Mouse (Mus musculus): ENCODE results near the gene Alg9. TPM values are rescaled to one million over a fixed set of nuclear protein-coding genes. Genes with fewer than 3 reads are reported as not detected.
A peak's percentile ranks its signal among the peaks of the same experiment; 100 is the strongest.

Alg9 gene
- polyA plus RNA-seq, 1 experiment from 2014 or later = 54.1 TPM

DNA sequence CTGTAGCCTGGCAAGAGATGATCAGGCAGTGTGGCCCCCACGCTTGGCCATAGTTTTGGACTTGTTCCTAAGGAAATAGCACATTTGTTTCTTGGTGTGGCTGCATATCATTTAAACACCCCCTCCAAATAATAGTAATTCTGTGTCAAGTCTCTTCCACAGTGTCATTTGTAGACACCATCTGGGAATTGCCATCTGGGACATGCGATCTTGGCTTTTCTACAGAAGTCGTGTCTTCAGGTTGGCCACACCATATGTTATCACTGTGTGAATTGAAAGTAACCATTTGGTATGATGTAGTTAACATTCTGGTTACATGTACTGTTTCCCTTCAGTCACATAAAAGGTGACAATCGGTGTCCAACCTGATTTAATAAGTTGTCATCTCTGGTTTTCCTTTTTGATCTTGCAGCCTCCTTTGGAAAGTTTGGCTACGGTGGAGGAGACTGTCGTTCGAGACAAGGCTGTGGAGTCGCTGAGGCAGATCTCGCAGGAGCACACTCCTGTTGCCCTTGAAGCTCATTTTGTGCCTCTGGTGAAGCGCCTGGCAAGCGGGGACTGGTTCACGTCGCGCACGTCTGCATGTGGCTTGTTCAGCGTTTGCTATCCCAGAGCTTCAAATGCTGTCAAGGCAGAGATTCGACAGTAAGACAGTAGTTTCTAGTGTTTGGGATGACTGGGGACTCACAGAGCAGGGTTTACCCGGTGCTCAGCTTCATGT is 86.5 kb downstream of the Alg9 start:
- Histone ChIP-seq H3K27me3 (replicated peaks; ENCODE audit: control insufficient read depth, insufficient read depth, low read length) (no peaks in the 10 kb centered on the region), H3K4me3 (replicated peaks; ENCODE audit: low read length) (no peak overlapping the region), H3K9ac (replicated peaks; ENCODE audit: low read depth, low read length) (no peak overlapping the region), H3K27ac (ENCODE audit: low read length) (peak overlapping the region; percentile 82), H3K4me2 (ENCODE audit: low read length) (peak overlapping the region; percentile 12; the same call in 1 of the 2 replicates), H3K9me3 (ENCODE audit: control insufficient read depth, low read length) (no peaks in the 10 kb centered on the region), H3K36me3 (ENCODE audit: control insufficient read depth, insufficient read depth) (peaks cover 3% of the 10 kb centered on the region; the same call in 1 of the 2 replicates), H3K4me1 (replicated peaks; ENCODE audit: control insufficient read depth, insufficient read depth, low read length) (peaks cover 21% of the 10 kb centered on the region)
- 65% methylated on average over 18 of the region's 18 CpGs for WGBS
- peak; percentile 43 for ATAC-seq

DNA sequence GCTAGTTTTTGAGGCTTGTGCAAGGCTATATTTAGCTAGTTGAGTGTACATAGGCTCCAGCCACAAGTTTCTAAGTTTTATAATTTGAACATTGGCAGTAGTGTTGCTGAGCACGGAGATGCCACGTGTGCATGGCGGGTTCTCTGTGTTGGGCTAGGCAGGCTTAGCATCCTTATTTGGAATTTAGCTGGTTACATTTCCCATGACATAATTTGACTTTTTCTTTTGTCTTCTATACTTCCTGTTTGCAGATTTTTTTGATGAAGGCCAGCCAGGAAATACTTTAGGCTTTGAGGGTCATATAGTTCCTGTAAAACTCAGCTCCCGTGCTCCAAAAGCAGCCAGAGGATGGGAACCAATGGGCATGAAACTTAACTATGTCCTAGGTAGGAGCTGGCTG is 89.0 kb downstream of the Alg9 start:
- H3K9ac ChIP-seq (replicated peaks; ENCODE audit: low read depth, low read length) = no peak overlapping the region
- peaks cover 14% of the 10 kb centered on the region for H3K36me3 ChIP-seq (ENCODE audit: control insufficient read depth, insufficient read depth)
- no peak for ATAC-seq
- no peaks in the 10 kb centered on the region for H3K27me3 ChIP-seq (replicated peaks; ENCODE audit: control insufficient read depth, insufficient read depth, low read length)
- no peak overlapping the region for H3K4me2 ChIP-seq (ENCODE audit: low read length)
- H3K4me1 ChIP-seq (replicated peaks; ENCODE audit: control insufficient read depth, insufficient read depth, low read length) = peaks cover 14% of the 10 kb centered on the region
- 90% methylated on average over 4 of the region's 4 CpGs for WGBS
- no peak overlapping the region for H3K4me3 ChIP-seq (replicated peaks; ENCODE audit: low read length)
- H3K27ac ChIP-seq (ENCODE audit: low read length) = no peak overlapping the region
- no peaks in the 10 kb centered on the region for H3K9me3 ChIP-seq (ENCODE audit: control insufficient read depth, low read length)

DNA sequence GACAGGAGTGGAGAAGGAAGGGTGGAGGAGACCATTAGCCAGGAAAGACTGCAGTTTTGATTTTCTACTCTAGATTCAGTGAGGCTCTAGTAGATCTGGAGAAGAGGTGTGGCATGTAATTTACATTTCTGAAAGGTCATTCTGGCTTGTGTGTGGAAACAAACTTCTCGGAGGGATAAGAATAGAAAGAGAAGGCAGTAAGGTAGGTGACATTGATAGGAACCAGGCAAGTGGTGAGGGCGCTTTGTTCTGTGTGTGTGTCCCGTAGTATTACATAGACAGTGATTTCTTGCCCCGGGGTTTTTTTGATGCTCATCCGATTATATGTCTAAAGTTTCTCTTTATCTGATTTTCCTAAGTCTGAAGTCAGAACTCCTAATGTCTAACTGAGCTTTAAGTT is 90.1 kb downstream of the Alg9 start:
- H3K9ac ChIP-seq (replicated peaks; ENCODE audit: low read depth, low read length) = no peak overlapping the region
- H3K27ac ChIP-seq (ENCODE audit: low read length) = no peak overlapping the region
- no peak for ATAC-seq
- H3K36me3 ChIP-seq (ENCODE audit: control insufficient read depth, insufficient read depth) = peaks cover 16% of the 10 kb centered on the region
- no peak overlapping the region for H3K4me2 ChIP-seq (ENCODE audit: low read length)
- H3K4me1 ChIP-seq (replicated peaks; ENCODE audit: control insufficient read depth, insufficient read depth, low read length) = peaks cover 14% of the 10 kb centered on the region
- no peak overlapping the region for H3K4me3 ChIP-seq (replicated peaks; ENCODE audit: low read length)
- no peaks in the 10 kb centered on the region for H3K27me3 ChIP-seq (replicated peaks; ENCODE audit: control insufficient read depth, insufficient read depth, low read length)
- no peaks in the 10 kb centered on the region for H3K9me3 ChIP-seq (ENCODE audit: control insufficient read depth, low read length)
- 95% methylated on average over 5 of the region's 5 CpGs for WGBS

DNA sequence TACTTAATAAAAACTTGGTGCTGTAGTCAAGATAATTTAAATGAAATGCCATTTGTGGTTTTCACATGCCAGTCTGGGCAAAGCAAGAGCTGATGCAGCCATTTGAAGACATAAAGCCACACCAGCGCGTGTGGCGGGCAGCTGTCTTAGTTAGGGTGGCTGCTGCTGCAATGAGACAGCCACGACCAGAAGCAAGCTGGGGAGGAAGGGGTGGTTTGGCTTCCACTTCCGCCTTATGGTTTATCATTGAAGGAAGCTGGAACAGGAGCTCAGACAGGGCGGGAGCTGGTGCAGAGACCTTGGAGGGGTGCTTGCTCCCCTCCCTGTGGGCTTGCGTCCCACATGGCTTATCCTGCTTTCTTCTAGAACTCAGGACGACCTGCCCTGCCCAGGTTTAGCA is 91.0 kb downstream of the Alg9 start:
- no peak overlapping the region for H3K4me2 ChIP-seq (ENCODE audit: low read length)
- no peak for ATAC-seq
- H3K4me3 ChIP-seq (replicated peaks; ENCODE audit: low read length) = no peak overlapping the region
- no peak overlapping the region for H3K9ac ChIP-seq (replicated peaks; ENCODE audit: low read depth, low read length)
- 69% methylated on average over 8 of the region's 8 CpGs for WGBS
- peaks cover 21% of the 10 kb centered on the region for H3K36me3 ChIP-seq (ENCODE audit: control insufficient read depth, insufficient read depth)
- H3K27me3 ChIP-seq (replicated peaks; ENCODE audit: control insufficient read depth, insufficient read depth, low read length) = no peaks in the 10 kb centered on the region
- H3K4me1 ChIP-seq (replicated peaks; ENCODE audit: control insufficient read depth, insufficient read depth, low read length) = peaks cover 8% of the 10 kb centered on the region
- no peak overlapping the region for H3K27ac ChIP-seq (ENCODE audit: low read length)
- H3K9me3 ChIP-seq (ENCODE audit: control insufficient read depth, low read length) = no peaks in the 10 kb centered on the region

DNA sequence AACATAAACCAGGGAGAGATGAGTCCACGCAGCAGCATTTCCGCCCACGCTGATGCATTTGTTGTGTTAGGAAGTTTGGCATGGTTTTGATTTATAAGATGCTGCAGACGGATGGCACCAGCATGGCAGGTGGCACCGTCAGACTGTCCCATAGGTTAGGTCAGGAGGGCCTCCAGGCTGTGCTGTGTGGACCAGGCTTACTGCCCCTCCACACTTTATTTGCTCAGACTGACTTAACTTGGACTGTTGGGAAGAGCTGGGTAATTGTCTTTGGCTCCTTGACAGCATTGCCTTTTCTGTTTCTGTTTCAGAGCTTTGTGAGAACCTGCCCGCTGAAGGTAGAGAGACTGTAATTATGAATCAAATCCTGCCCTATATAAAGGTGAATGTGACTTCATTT is 92.2 kb downstream of the Alg9 start:
- WGBS = 84% methylated on average over 6 of the region's 6 CpGs
- H3K9me3 ChIP-seq (ENCODE audit: control insufficient read depth, low read length) = no peaks in the 10 kb centered on the region
- H3K36me3 ChIP-seq (ENCODE audit: control insufficient read depth, insufficient read depth) = peaks cover 21% of the 10 kb centered on the region
- no peak overlapping the region for H3K9ac ChIP-seq (replicated peaks; ENCODE audit: low read depth, low read length)
- no peak for ATAC-seq
- no peak overlapping the region for H3K4me2 ChIP-seq (ENCODE audit: low read length)
- no peak overlapping the region for H3K4me3 ChIP-seq (replicated peaks; ENCODE audit: low read length)
- H3K27ac ChIP-seq (ENCODE audit: low read length) = no peak overlapping the region
- H3K27me3 ChIP-seq (replicated peaks; ENCODE audit: control insufficient read depth, insufficient read depth, low read length) = no peaks in the 10 kb centered on the region
- peaks cover under 1% of the 10 kb centered on the region for H3K4me1 ChIP-seq (replicated peaks; ENCODE audit: control insufficient read depth, insufficient read depth, low read length)

DNA sequence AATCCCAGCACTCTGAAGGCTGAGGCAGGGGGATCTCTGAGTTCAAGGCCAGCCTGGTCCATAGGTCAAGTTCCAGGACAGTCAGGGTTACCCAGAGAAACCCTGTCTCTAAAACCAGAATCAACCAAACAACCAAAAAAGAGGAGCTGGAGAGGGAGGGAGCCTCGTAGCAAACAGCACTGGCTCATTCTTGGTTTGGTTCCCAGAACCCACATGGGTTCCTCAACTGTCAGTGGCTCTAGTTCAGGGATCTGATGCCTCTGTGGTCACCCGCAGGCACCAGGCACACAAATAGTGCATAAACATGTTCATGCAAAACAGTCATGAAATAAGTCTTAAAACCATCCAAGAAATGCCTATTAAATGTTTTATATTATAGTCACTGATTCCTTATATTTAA is 93.4 kb downstream of the Alg9 start:
- no peak overlapping the region for H3K9ac ChIP-seq (replicated peaks; ENCODE audit: low read depth, low read length)
- H3K27ac ChIP-seq (ENCODE audit: low read length) = no peak overlapping the region
- H3K4me3 ChIP-seq (replicated peaks; ENCODE audit: low read length) = no peak overlapping the region
- peaks cover 18% of the 10 kb centered on the region for H3K36me3 ChIP-seq (ENCODE audit: control insufficient read depth, insufficient read depth)
- H3K4me1 ChIP-seq (replicated peaks; ENCODE audit: control insufficient read depth, insufficient read depth, low read length) = no peaks in the 10 kb centered on the region
- H3K4me2 ChIP-seq (ENCODE audit: low read length) = no peak overlapping the region
- no peaks in the 10 kb centered on the region for H3K27me3 ChIP-seq (replicated peaks; ENCODE audit: control insufficient read depth, insufficient read depth, low read length)
- no peak for ATAC-seq
- WGBS = 70% methylated on average over 2 of the region's 2 CpGs
- H3K9me3 ChIP-seq (ENCODE audit: control insufficient read depth, low read length) = no peaks in the 10 kb centered on the region

DNA sequence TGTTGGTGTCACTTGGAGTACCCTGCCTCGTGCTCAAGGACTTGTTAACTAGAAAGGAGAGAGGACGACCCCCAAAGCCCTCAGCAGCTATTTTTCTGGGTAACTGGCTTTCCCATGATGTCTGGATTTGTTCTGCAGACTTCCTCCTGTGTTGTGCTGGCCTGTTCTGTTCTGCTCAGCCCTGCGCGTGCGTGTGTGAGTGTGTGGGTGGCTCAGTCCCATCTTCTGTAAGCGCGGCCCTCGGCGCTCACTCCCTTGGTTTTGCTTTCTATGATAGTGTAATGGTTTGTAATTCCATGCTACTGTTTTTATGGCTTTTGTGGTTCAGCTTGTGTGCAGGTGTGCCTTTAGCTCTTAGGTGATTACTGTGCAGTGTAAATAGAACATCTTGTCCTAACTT is 98.4 kb downstream of the Alg9 start:
- no peaks in the 10 kb centered on the region for H3K27me3 ChIP-seq (replicated peaks; ENCODE audit: control insufficient read depth, insufficient read depth, low read length)
- no peak overlapping the region for H3K4me2 ChIP-seq (ENCODE audit: low read length)
- H3K27ac ChIP-seq (ENCODE audit: low read length) = no peak overlapping the region
- H3K9ac ChIP-seq (replicated peaks; ENCODE audit: low read depth, low read length) = no peak overlapping the region
- H3K4me1 ChIP-seq (replicated peaks; ENCODE audit: control insufficient read depth, insufficient read depth, low read length) = no peaks in the 10 kb centered on the region
- H3K36me3 ChIP-seq (ENCODE audit: control insufficient read depth, insufficient read depth) = peaks cover 16% of the 10 kb centered on the region
- H3K4me3 ChIP-seq (replicated peaks; ENCODE audit: low read length) = no peak overlapping the region
- 95% methylated on average over 9 of the region's 9 CpGs for WGBS
- ATAC-seq = no peak
- no peaks in the 10 kb centered on the region for H3K9me3 ChIP-seq (ENCODE audit: control insufficient read depth, low read length)

DNA sequence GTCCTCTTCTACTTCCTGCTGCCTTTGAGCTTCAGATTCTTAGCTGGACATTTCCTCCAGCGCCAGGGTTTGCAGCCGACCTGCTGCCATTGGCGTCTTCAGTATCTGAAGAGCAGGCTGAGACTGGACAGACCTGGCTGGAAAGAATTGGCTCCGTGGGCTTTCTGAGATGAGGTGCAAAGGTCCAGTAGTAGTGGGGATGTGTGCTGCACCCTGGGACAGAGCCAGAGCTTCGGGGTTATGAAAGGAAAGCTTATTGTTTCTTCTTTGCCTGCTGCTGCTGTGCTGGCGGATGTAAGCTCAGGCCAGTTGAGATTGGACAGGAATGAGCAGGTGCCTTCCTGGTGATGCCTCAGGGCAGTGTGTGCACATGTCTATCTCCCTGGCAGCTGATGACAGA is 99.2 kb downstream of the Alg9 start:
- no peaks in the 10 kb centered on the region for H3K4me1 ChIP-seq (replicated peaks; ENCODE audit: control insufficient read depth, insufficient read depth, low read length)
- H3K9ac ChIP-seq (replicated peaks; ENCODE audit: low read depth, low read length) = no peak overlapping the region
- no peak overlapping the region for H3K27ac ChIP-seq (ENCODE audit: low read length)
- H3K4me2 ChIP-seq (ENCODE audit: low read length) = no peak overlapping the region
- peaks cover 16% of the 10 kb centered on the region for H3K36me3 ChIP-seq (ENCODE audit: control insufficient read depth, insufficient read depth)
- WGBS = 85% methylated on average over 6 of the region's 6 CpGs
- no peaks in the 10 kb centered on the region for H3K9me3 ChIP-seq (ENCODE audit: control insufficient read depth, low read length)
- no peak for ATAC-seq
- H3K4me3 ChIP-seq (replicated peaks; ENCODE audit: low read length) = no peak overlapping the region
- no peaks in the 10 kb centered on the region for H3K27me3 ChIP-seq (replicated peaks; ENCODE audit: control insufficient read depth, insufficient read depth, low read length)

DNA sequence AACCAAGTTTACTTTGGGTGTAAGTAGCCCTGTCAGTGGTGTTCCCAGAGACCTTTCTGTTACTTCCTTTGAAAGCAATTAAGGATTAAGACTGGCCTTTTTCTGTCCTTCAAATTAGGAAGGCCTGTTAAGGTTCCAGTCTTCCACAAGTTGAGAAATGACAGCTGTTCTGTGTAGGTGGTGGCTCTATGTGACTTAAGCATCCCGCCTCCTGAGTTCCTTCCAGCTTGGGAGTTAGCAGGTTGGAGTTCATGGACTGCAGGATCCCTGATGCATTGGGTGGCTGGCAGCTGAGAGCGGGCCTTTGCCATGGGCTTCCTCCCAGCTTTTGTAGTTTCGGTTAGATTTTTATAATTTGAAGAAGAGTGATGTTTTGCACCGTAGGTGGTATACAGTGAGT is 100.7 kb downstream of the Alg9 start:
- Histone ChIP-seq H3K4me2 (ENCODE audit: low read length) (no peak overlapping the region), H3K4me3 (replicated peaks; ENCODE audit: low read length) (no peak overlapping the region), H3K27ac (ENCODE audit: low read length) (no peak overlapping the region), H3K9me3 (ENCODE audit: control insufficient read depth, low read length) (no peaks in the 10 kb centered on the region), H3K9ac (replicated peaks; ENCODE audit: low read depth, low read length) (no peak overlapping the region), H3K27me3 (replicated peaks; ENCODE audit: control insufficient read depth, insufficient read depth, low read length) (no peaks in the 10 kb centered on the region), H3K4me1 (replicated peaks; ENCODE audit: control insufficient read depth, insufficient read depth, low read length) (no peaks in the 10 kb centered on the region), H3K36me3 (ENCODE audit: control insufficient read depth, insufficient read depth) (peaks cover 23% of the 10 kb centered on the region)
- 96% methylated on average over 4 of the region's 4 CpGs for WGBS
- no peak for ATAC-seq

DNA sequence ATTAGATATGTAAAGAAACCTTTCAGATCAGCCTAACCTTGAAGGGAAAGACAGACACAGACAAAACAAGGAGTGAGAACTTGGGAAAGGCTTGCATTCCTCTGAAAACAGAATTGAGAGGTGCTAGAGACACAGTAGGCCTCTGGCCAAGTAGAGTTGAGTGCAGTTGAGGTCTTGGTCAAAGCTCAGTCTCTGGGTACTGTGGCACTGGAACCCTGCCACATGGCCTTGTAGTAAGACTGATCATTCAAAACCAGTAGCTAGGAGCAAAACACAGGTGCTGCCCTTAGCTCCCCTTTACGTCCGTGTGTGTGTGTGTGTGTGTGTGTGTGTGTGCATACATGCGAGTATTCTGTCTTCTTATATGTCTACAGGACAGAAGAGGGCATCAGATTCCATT is 101.5 kb downstream of the Alg9 start:
- ATAC-seq = no peak
- peaks cover 22% of the 10 kb centered on the region for H3K36me3 ChIP-seq (ENCODE audit: control insufficient read depth, insufficient read depth)
- no peak overlapping the region for H3K4me2 ChIP-seq (ENCODE audit: low read length)

More for the DNA sequence above, 101.5 kb downstream of the Alg9 start:
- H3K27ac ChIP-seq (ENCODE audit: low read length) = no peak overlapping the region
- no peak overlapping the region for H3K9ac ChIP-seq (replicated peaks; ENCODE audit: low read depth, low read length)
- no peak overlapping the region for H3K4me3 ChIP-seq (replicated peaks; ENCODE audit: low read length)
- H3K9me3 ChIP-seq (ENCODE audit: control insufficient read depth, low read length) = no peaks in the 10 kb centered on the region
- WGBS = 97% methylated on average over 3 of the region's 3 CpGs
- no peaks in the 10 kb centered on the region for H3K4me1 ChIP-seq (replicated peaks; ENCODE audit: control insufficient read depth, insufficient read depth, low read length)
- no peaks in the 10 kb centered on the region for H3K27me3 ChIP-seq (replicated peaks; ENCODE audit: control insufficient read depth, insufficient read depth, low read length)
